Mouse (Mus musculus): ENCODE measurements around the gene Kcnd1.

The Kcnd1 gene

GRCm38 (mm10) chrX:7859191-7859753 is 37.2 kb downstream of the Kcnd1 start:
- DNase-seq (ENCODE audit: low spot score in 2 of 2), result no peak

GRCm38 (mm10) chrX:7863181-7863580 is 41.1 kb downstream of the Kcnd1 start:
- DNase-seq (ENCODE audit: low spot score in 2 of 2), result no peak

GRCm38 (mm10) chrX:7864551-7864950 is 42.5 kb downstream of the Kcnd1 start:
- no peak for DNase-seq (ENCODE audit: low spot score in 2 of 2)

- DNase-seq (ENCODE audit: low spot score in 2 of 2), result no peak
Measured at GRCm38 (mm10) chrX:7865343-7865742, 43.3 kb downstream of the Kcnd1 start.

GRCm38 (mm10) chrX:7865786-7866185 is 43.7 kb downstream of the Kcnd1 start:
- DNase-seq (ENCODE audit: low spot score in 2 of 2), result no peak

GRCm38 (mm10) chrX:7867141-7867540 is 45.1 kb downstream of the Kcnd1 start:
- no peak for DNase-seq (ENCODE audit: low spot score in 2 of 2)

- no peak for DNase-seq (ENCODE audit: low spot score in 2 of 2)
Measured at GRCm38 (mm10) chrX:7868506-7868905, 46.4 kb downstream of the Kcnd1 start.

- DNase-seq (ENCODE audit: low spot score in 2 of 2), result no peak
Measured at GRCm38 (mm10) chrX:7869826-7870225, 47.7 kb downstream of the Kcnd1 start.

- DNase-seq (ENCODE audit: low spot score in 2 of 2), result peak; percentile 64 to 74
Measured at GRCm38 (mm10) chrX:7878007-7878419, 55.9 kb downstream of the Kcnd1 start, which contains the start of gene Pim2. TSS of gene Pim2 (plus strand) at chrX:7878262.

GRCm38 (mm10) chrX:7878495-7878894 is 56.4 kb downstream of the Kcnd1 start:
- no peak for DNase-seq (ENCODE audit: low spot score in 2 of 2)

GRCm38 (mm10) chrX:7879819-7880218 is 57.7 kb downstream of the Kcnd1 start:
- DNase-seq (ENCODE audit: low spot score in 2 of 2), result peak; percentile 18 to 50

- DNase-seq (ENCODE audit: low spot score in 2 of 2), result peak; percentile 30 to 53
Measured at GRCm38 (mm10) chrX:7883841-7884567, 61.9 kb downstream of the Kcnd1 start, which contains the start of gene Slc35a2. TSS of gene Slc35a2 (plus strand) at chrX:7884028.

All from spleen, postnatal 14 days (tissue).